Mouse (Mus musculus): Measurements from ENCODE around the gene Ip6k1. TPM values are rescaled to one million over a fixed set of nuclear protein-coding genes. Genes with fewer than 3 reads are reported as not detected.

Gene Ip6k1
- polyA plus RNA-seq, 1 experiment from 2014 or later, result 109 TPM

DNA sequence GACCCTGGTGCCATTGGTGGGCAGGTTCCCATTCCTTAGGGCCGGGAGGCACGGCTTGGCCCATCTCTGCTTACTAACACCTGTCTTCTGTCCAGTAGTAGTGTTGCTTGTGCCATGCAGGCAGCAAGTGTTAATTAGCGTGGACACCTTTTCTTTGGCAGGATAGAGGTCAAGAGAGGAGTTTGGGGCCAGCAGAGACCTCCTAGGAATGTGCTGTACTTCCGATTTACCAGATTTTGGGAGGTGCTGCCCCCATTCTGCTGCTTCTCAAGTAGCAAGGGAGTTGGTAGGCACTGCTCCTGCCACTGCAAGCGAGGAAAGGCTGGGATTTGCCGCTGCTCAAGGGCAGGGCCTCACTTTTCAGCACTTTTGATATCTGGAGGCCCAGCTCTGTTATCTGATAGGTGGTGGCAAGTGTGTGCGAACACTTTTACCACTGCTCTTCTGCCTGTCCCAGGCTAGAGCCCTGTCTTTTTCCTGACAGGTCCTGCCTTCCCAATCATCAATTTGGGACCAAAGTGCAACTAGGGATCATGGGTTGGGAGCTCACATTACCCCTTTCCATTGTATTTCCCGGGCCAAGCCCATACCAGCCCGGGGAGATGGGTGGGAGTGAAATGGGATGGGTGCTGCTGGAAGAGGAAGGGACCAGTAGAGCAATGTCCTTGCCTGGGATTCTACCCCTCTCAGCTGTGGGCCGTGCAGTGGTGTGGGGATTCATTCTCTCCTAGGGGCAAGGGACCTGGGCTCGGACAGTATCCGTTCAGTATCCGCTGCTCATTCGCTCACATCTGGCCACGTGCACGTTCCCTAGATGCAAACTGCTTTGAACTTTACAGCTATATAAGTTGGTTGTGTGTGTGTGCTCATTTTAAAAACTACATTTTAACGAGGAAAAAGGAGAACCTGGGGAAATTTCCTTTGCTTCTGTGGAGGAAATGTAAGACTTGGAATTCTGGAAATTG is 45.6 kb downstream of the Ip6k1 start:
- ATAC-seq (replicated peaks), result no peak
- H3K27me3 ChIP-seq, result no peaks in the 10 kb centered on the region
- peaks cover 43% of the 10 kb centered on the region for H3K36me3 ChIP-seq
- H3K4me2 ChIP-seq (replicated peaks), result peak overlapping the region; percentile 91
- peak overlapping the region; percentile 59 for H3K27ac ChIP-seq (replicated peaks)
- H3K9ac ChIP-seq (replicated peaks), result peak overlapping the region; percentile 62; the same call in 1 of the 2 replicates
- peaks cover 24% of the 10 kb centered on the region for H3K4me1 ChIP-seq
- no peaks in the 10 kb centered on the region for H3K9me3 ChIP-seq
- WGBS, result 45% methylated on average over 17 of the region's 17 CpGs
- peak overlapping the region; percentile 75 for H3K4me3 ChIP-seq

GRCm38 (mm10) chr9:108048566-108048955 is 46.3 kb downstream of the Ip6k1 start:
- H3K27me3 ChIP-seq, result no peaks in the 10 kb centered on the region
- H3K27ac ChIP-seq (replicated peaks), result peak overlapping the region; percentile 59
- H3K36me3 ChIP-seq, result peaks cover 37% of the 10 kb centered on the region
- peak overlapping the region; percentile 91 for H3K4me2 ChIP-seq (replicated peaks)
- H3K4me3 ChIP-seq, result peak overlapping the region; percentile 75
- peak overlapping the region; percentile 62 for H3K9ac ChIP-seq (replicated peaks)
- H3K9me3 ChIP-seq, result no peaks in the 10 kb centered on the region
- WGBS, result 2% methylated on average over 19 of the region's 19 CpGs
- peaks cover 29% of the 10 kb centered on the region for H3K4me1 ChIP-seq
- ATAC-seq (replicated peaks), result peak; percentile 47

DNA sequence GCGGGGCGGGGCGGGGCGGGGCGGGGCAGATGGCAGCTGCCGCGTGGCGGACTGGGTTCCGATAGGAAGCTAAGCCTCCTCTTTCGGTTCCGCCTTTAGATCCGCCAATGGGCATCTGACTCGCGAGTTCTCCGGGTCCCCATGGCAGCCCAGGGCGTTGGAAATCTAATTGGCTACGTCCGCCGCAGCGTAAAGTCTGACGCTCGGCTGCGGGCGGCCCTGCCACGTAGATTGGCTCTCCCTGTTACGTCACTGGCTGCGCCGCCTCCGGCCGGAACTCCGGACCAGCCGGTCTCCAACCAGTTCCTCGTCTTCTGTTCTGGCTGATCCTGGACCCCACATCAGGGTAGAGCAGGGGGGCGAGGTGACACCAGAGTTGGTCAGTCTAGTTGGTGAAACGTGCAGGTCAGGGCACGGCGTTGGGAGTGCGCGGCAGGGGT is 46.7 kb downstream of the Ip6k1 start, which contains the start of gene Gmppb:
Gmppb (plus strand) TSS at position 227 of the 440 bp plus-strand sequence.
- WGBS, result under 1% methylated on average over 38 of the region's 39 CpGs
- H3K4me3 ChIP-seq, result peak within 1 kb of the TSS; percentile 75
- peak within 1 kb of the TSS; percentile 91 for H3K4me2 ChIP-seq (replicated peaks)
- ATAC-seq (replicated peaks), result peak; percentile 95
- no peaks in the 10 kb centered on the region for H3K9me3 ChIP-seq
- H3K27me3 ChIP-seq, result no peaks in the 10 kb centered on the region
- H3K36me3 ChIP-seq, result peaks cover 42% of the 10 kb centered on the region
- H3K4me1 ChIP-seq, result peaks cover 29% of the 10 kb centered on the region
- H3K27ac ChIP-seq (replicated peaks), result peak within 1 kb of the TSS; percentile 67
- H3K9ac ChIP-seq (replicated peaks), result peak within 1 kb of the TSS; percentile 62

DNA sequence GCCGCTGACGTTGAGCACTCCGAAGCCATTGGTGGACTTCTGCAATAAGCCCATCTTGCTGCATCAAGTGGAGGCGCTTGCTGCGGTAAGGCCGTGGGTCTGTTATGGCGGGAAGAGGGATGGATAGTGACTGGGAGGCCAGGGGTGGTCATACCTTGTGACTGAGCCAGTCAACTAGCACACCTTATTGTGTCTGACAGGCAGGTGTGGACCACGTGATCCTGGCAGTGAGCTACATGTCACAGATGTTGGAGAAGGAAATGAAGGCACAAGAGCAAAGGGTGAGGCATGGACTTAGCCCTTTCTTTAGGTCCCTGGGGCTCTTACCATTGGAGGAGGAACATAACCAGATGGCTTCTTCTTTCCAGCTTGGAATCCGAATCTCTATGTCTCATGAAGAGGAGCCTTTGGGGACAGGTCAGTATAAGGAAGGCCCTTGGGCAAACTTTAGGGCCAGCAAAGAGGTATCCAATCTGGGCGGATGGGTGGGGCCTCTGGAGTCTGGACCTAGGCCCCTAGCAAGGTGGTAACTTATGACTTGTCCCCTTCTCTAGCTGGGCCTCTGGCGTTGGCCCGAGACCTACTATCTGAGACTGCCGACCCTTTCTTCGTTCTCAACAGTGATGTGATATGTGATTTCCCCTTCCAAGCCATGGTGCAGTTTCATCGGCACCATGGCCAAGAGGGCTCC is 47.4 kb downstream of the Ip6k1 start:
- peak overlapping the region; percentile 62 for H3K9ac ChIP-seq (replicated peaks)
- WGBS, result 45% methylated on average over 15 of the region's 15 CpGs
- peak overlapping the region; percentile 75 for H3K4me3 ChIP-seq
- no peaks in the 10 kb centered on the region for H3K27me3 ChIP-seq
- H3K4me2 ChIP-seq (replicated peaks), result peak overlapping the region; percentile 91
- H3K9me3 ChIP-seq, result no peaks in the 10 kb centered on the region
- peaks cover 29% of the 10 kb centered on the region for H3K4me1 ChIP-seq
- peaks cover 41% of the 10 kb centered on the region for H3K36me3 ChIP-seq
- peak; percentile 9 for ATAC-seq (replicated peaks)
- H3K27ac ChIP-seq (replicated peaks), result peak overlapping the region; percentile 67

GRCm38 (mm10) chr9:108051184-108051930 is 49.1 kb downstream of the Ip6k1 start:
- WGBS, result 95% methylated on average over 15 of the region's 15 CpGs
- peaks cover 33% of the 10 kb centered on the region for H3K36me3 ChIP-seq
- no peak for ATAC-seq (replicated peaks)

GRCm38 (mm10) chr9:108051931-108052220 is 49.6 kb downstream of the Ip6k1 start:
- no peaks in the 10 kb centered on the region for H3K27me3 ChIP-seq
- H3K9me3 ChIP-seq, result no peaks in the 10 kb centered on the region
- no peak overlapping the region for H3K27ac ChIP-seq (replicated peaks)
- peaks cover 29% of the 10 kb centered on the region for H3K4me1 ChIP-seq
- peaks cover 27% of the 10 kb centered on the region for H3K36me3 ChIP-seq
- WGBS, result 83% methylated on average over 4 of the region's 4 CpGs
- no peak overlapping the region for H3K4me3 ChIP-seq
- no peak overlapping the region for H3K4me2 ChIP-seq (replicated peaks)
- ATAC-seq (replicated peaks), result no peak
- H3K9ac ChIP-seq (replicated peaks), result no peak overlapping the region

More at GRCm38 (mm10) chr9:108051184-108051930, 49.1 kb downstream of the Ip6k1 start:
- Histone ChIP-seq H3K4me2 (replicated peaks) (no peak overlapping the region), H3K27ac (replicated peaks) (no peak overlapping the region), H3K9ac (replicated peaks) (no peak overlapping the region), H3K9me3 (no peaks in the 10 kb centered on the region), H3K27me3 (no peaks in the 10 kb centered on the region), H3K4me3 (no peak overlapping the region), H3K4me1 (peaks cover 29% of the 10 kb centered on the region)

DNA sequence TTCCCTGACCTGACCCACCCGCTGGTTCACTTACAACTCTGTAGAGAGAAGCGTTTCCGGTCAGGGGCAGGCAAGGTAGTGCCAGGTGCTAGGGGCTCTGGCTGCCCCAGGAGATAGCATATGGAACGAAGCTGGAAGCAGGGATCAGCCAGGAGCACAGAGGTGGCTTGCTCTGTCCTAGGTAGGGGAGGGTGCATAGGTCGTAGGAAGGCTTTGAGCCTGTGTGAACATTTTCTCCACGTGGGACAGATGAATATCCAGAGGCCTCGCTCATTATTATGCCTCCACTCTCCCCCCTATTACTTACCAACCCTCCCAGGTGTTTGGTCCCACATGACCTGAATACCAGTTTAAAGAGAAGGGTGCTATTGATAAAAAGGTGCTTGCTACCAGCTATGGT is 50.1 kb downstream of the Ip6k1 start:
- no peak overlapping the region for H3K9ac ChIP-seq (replicated peaks)
- no peak overlapping the region for H3K27ac ChIP-seq (replicated peaks)
- WGBS, result 76% methylated on average over 7 of the region's 7 CpGs
- no peak for ATAC-seq (replicated peaks)
- H3K4me1 ChIP-seq, result peaks cover 29% of the 10 kb centered on the region
- peaks cover 25% of the 10 kb centered on the region for H3K36me3 ChIP-seq
- no peak overlapping the region for H3K4me2 ChIP-seq (replicated peaks)
- no peaks in the 10 kb centered on the region for H3K9me3 ChIP-seq
- H3K4me3 ChIP-seq, result no peak overlapping the region
- H3K27me3 ChIP-seq, result no peaks in the 10 kb centered on the region

GRCm38 (mm10) chr9:108052885-108053664 is 50.8 kb downstream of the Ip6k1 start, which contains the start of gene Amigo3:
Gene Amigo3 (plus strand): TSS chr9:108053159.
- peaks cover 32% of the 10 kb centered on the region for H3K36me3 ChIP-seq
- peak within 1 kb of the TSS; percentile 21; the same call in 1 of the 2 replicates for H3K4me2 ChIP-seq (replicated peaks)
- 0 out of 2 replicates have a peak, but pooled peaks have one; percentile 17 for ATAC-seq (replicated peaks)
- no peak within 1 kb of the TSS for H3K4me3 ChIP-seq
- H3K9me3 ChIP-seq, result no peaks in the 10 kb centered on the region
- WGBS, result 58% methylated on average over 20 of the region's 20 CpGs
- H3K4me1 ChIP-seq, result peaks cover 26% of the 10 kb centered on the region
- H3K27ac ChIP-seq (replicated peaks), result no peak within 1 kb of the TSS
- no peak within 1 kb of the TSS for H3K9ac ChIP-seq (replicated peaks)
- no peaks in the 10 kb centered on the region for H3K27me3 ChIP-seq

DNA sequence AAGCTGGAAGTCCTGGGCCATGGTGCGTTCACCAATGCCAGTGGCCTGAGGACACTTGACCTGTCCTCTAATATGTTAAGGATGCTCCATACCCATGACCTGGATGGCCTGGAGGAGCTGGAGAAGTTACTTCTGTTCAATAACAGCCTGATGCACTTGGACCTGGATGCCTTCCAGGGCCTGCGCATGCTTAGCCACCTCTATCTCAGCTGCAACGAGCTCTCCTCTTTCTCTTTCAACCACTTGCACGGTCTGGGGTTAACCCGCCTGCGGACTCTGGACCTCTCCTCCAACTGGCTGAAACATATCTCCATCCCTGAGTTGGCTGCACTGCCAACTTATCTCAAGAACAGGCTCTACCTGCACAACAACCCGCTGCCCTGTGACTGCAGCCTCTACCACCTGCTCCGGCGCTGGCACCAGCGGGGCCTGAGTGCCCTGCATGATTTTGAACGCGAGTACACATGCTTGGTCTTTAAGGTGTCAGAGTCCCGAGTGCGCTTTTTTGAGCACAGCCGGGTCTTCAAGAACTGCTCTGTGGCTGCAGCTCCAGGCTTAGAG is 51.4 kb downstream of the Ip6k1 start:
- no peaks in the 10 kb centered on the region for H3K9me3 ChIP-seq
- no peak overlapping the region for H3K4me3 ChIP-seq
- no peak for ATAC-seq (replicated peaks)
- H3K4me2 ChIP-seq (replicated peaks), result no peak overlapping the region
- WGBS, result 93% methylated on average over 15 of the region's 15 CpGs
- peaks cover 20% of the 10 kb centered on the region for H3K4me1 ChIP-seq
- no peak overlapping the region for H3K9ac ChIP-seq (replicated peaks)
- H3K36me3 ChIP-seq, result peaks cover 35% of the 10 kb centered on the region
- H3K27me3 ChIP-seq, result no peaks in the 10 kb centered on the region
- H3K27ac ChIP-seq (replicated peaks), result no peak overlapping the region

- no peak for ATAC-seq (replicated peaks)
- WGBS, result 90% methylated on average over 22 of the region's 22 CpGs
- H3K27me3 ChIP-seq, result no peaks in the 10 kb centered on the region
- H3K36me3 ChIP-seq, result peaks cover 39% of the 10 kb centered on the region
- no peaks in the 10 kb centered on the region for H3K9me3 ChIP-seq
- H3K9ac ChIP-seq (replicated peaks), result no peak overlapping the region
- peaks cover 18% of the 10 kb centered on the region for H3K4me1 ChIP-seq
- no peak overlapping the region for H3K27ac ChIP-seq (replicated peaks)
- no peak overlapping the region for H3K4me3 ChIP-seq
- no peak overlapping the region for H3K4me2 ChIP-seq (replicated peaks)
Measured at GRCm38 (mm10) chr9:108054331-108055040, 52.2 kb downstream of the Ip6k1 start.

Measured in forebrain, embryonic 15.5 days (tissue).